ENCODE assay signal across 30 mouse cellular contexts in genomic region chr2:74604011-74604410, GRCm38 (mm10). TPM values are rescaled to one million over a fixed set of nuclear protein-coding genes. Genes with fewer than 3 reads are reported as not detected.
A peak's percentile ranks its signal among the peaks of the same experiment; 100 is the strongest.
DNase-seq lines count a peak whose midpoint lies in the region; ATAC-seq lines count a peak whose summit lies in the region.
"Had no signal": no experiment of that assay in that cellular context is flagged by ENCODE, and none has a peak within 500 bp of the region (broad histone marks: within the 10 kb centered on the region; RNA-seq: fewer than 3 reads in every experiment).

No protein-coding gene starts in this region.

- H3K4me1 ChIP-seq in hindbrain, embryonic 11.5 days (replicated peaks; ENCODE audit: control insufficient read depth, insufficient read depth, low read length): no peaks in the 10 kb centered on the region
- H3K4me1 ChIP-seq in hindbrain, embryonic 12.5 days: no peaks in the 10 kb centered on the region
- 0 out of 2 replicates have a peak, but pooled peaks cover 4% of the 10 kb centered on the region for H3K4me1 ChIP-seq in embryonic facial prominence, embryonic 10.5 days
- H3K4me1 ChIP-seq: embryonic facial prominence, embryonic 12.5 days; forebrain, embryonic 13.5 days; forebrain, embryonic 15.5 days had no signal

- DNase-seq in embryo, embryonic 10 days (ENCODE audit: low spot score): peak; percentile 56
- no peak for DNase-seq in embryo, embryonic 9.5 days (ENCODE audit: extremely low spot score)
- peak; percentile 10 for DNase-seq in hindbrain, embryonic 11.5 days (ENCODE audit: low spot score)
- peak; percentile 27 for DNase-seq in embryonic facial prominence, embryonic 10.5 days (ENCODE audit: low spot score)
- DNase-seq in mesoderm, embryonic 11.5 days (ENCODE audit: low read depth, low spot score): peak; percentile 32
- no peak for DNase-seq in gastrocnemius, adult 8-10 months (ENCODE audit: low spot score in 2 of 2)
- no peak for DNase-seq in left cerebral cortex, adult 8-10 months (ENCODE audit: low spot score in 2 of 2)
- DNase-seq: adrenal gland, adult 8-10 months; adrenal gland, postnatal 14 days; adrenal gland, postnatal 36 days; B cell, adult 2 months; cerebellum, adult 11-12 months; cerebellum, adult 2 months; cerebellum, adult 9-10 months; cerebellum, postnatal 10 days; cerebellum, postnatal 25 days; forebrain, postnatal 0 days had no signal

- H3K4me3 ChIP-seq in hindbrain, embryonic 11.5 days (ENCODE audit: low read depth, low read length): no peak overlapping the region
- no peak overlapping the region for H3K4me3 ChIP-seq in hindbrain, embryonic 12.5 days
- H3K4me3 ChIP-seq in embryonic facial prominence, embryonic 10.5 days: no peak overlapping the region
- H3K4me3 ChIP-seq: embryonic facial prominence, embryonic 12.5 days; forebrain, embryonic 13.5 days; forebrain, embryonic 15.5 days had no signal

- H3K36me3 ChIP-seq in hindbrain, embryonic 11.5 days (ENCODE audit: control insufficient read depth, insufficient read depth, low read length): no peaks in the 10 kb centered on the region
- H3K36me3 ChIP-seq in hindbrain, embryonic 12.5 days: no peaks in the 10 kb centered on the region
- no peaks in the 10 kb centered on the region for H3K36me3 ChIP-seq in embryonic facial prominence, embryonic 10.5 days (replicated peaks)
- H3K36me3 ChIP-seq: embryonic facial prominence, embryonic 12.5 days; forebrain, embryonic 15.5 days; G1E had no signal

- 26% methylated on average over 3 of the region's 3 CpGs for WGBS in hindbrain, embryonic 11.5 days
- WGBS in hindbrain, embryonic 12.5 days: 21% methylated on average over 3 of the region's 3 CpGs
- WGBS in embryonic facial prominence, embryonic 10.5 days: 38% methylated on average over 3 of the region's 3 CpGs

- H3K27me3 ChIP-seq in hindbrain, embryonic 11.5 days (ENCODE audit: control insufficient read depth, insufficient read depth, low read length): 0 out of 2 replicates have a peak, but pooled peaks cover 2% of the 10 kb centered on the region
- H3K27me3 ChIP-seq in hindbrain, embryonic 12.5 days: no peaks in the 10 kb centered on the region
- H3K27me3 ChIP-seq in embryonic facial prominence, embryonic 10.5 days (replicated peaks; ENCODE audit: low read depth, poor library complexity, severe bottlenecking): 0 out of 2 replicates have a peak, but pooled peaks cover 5% of the 10 kb centered on the region
- H3K27me3 ChIP-seq: CH12.LX; embryonic facial prominence, embryonic 12.5 days; forebrain, embryonic 13.5 days; forebrain, embryonic 15.5 days had no signal

- no peak overlapping the region for H3K4me2 ChIP-seq in hindbrain, embryonic 11.5 days (replicated peaks; ENCODE audit: low read depth, low read length)
- no peak overlapping the region for H3K4me2 ChIP-seq in hindbrain, embryonic 12.5 days (replicated peaks)
- H3K4me2 ChIP-seq: embryonic facial prominence, embryonic 12.5 days; forebrain, embryonic 13.5 days; forebrain, embryonic 15.5 days had no signal

- no peak for ATAC-seq in hindbrain, embryonic 11.5 days (ENCODE audit: low FRiP score)
- no peak for ATAC-seq in hindbrain, embryonic 12.5 days (ENCODE audit: low FRiP score)
- ATAC-seq: activated CD4-positive, CD25-positive, alpha-beta regulatory T cell, adult 4 months; CD4-positive, CD25-positive, alpha-beta regulatory T cell, adult 4 months; forebrain, embryonic 13.5 days; forebrain, embryonic 15.5 days; forebrain, postnatal 0 days; Patski had no signal

- H3K9ac ChIP-seq in hindbrain, embryonic 11.5 days (ENCODE audit: low read depth, low read length): no peak overlapping the region
- no peak overlapping the region for H3K9ac ChIP-seq in hindbrain, embryonic 12.5 days
- H3K9ac ChIP-seq: embryonic facial prominence, embryonic 12.5 days; forebrain, embryonic 13.5 days; forebrain, embryonic 15.5 days; forebrain, postnatal 0 days had no signal

- no peaks in the 10 kb centered on the region for H3K9me3 ChIP-seq in hindbrain, embryonic 11.5 days (ENCODE audit: control insufficient read depth, low read length)
- no peaks in the 10 kb centered on the region for H3K9me3 ChIP-seq in hindbrain, embryonic 12.5 days (replicated peaks)
- H3K9me3 ChIP-seq in embryonic facial prominence, embryonic 10.5 days: no peaks in the 10 kb centered on the region
- H3K9me3 ChIP-seq: embryonic facial prominence, embryonic 12.5 days; forebrain, embryonic 13.5 days; forebrain, embryonic 15.5 days; G1E had no signal

- H3K27ac ChIP-seq in hindbrain, embryonic 11.5 days (ENCODE audit: low read depth, low read length): no peak overlapping the region
- H3K27ac ChIP-seq in hindbrain, embryonic 12.5 days: no peak overlapping the region
- H3K27ac ChIP-seq in embryonic facial prominence, embryonic 10.5 days (replicated peaks): no peak overlapping the region
- H3K27ac ChIP-seq: embryonic facial prominence, embryonic 12.5 days; forebrain, embryonic 13.5 days; forebrain, embryonic 15.5 days had no signal

RNA-seq across cellular contexts. Expression of gene Lnpk, which starts 24.8 kb away (rescaled TPM):
- polyA plus RNA-seq in hindbrain, embryonic 11.5 days (2014; fragmentation: Nextera tagmentation; extraction: Ambion mirVana): 55.9 and 62.8 TPM in 2 replicates
- 57.8 and 61.1 TPM in 2 replicates for polyA plus RNA-seq in hindbrain, embryonic 12.5 days (2016; fragmentation: Nextera tagmentation; extraction: Ambion mirVana)
- 35.2 and 35.3 TPM in 2 replicates for polyA plus RNA-seq in embryonic facial prominence, embryonic 10.5 days (2016; fragmentation: Nextera tagmentation; extraction: Ambion mirVana)
- total RNA-seq in gastrocnemius, adult 8-10 months (2022): 10 to 100 TPM; 53.3 to 59.6 (median 56.5) TPM
- total RNA-seq in left cerebral cortex, adult 8-10 months (2022): 10 to 100 TPM; 61.4 to 65.7 (median 63.9) TPM

RNA-seq across cellular contexts. Expression of gene Evx2, which starts 55.3 kb away (rescaled TPM):
- polyA plus RNA-seq in hindbrain, embryonic 11.5 days (2014; fragmentation: Nextera tagmentation; extraction: Ambion mirVana): 1.6 and 2.4 TPM in 2 replicates
- polyA plus RNA-seq in hindbrain, embryonic 12.5 days (2016; fragmentation: Nextera tagmentation; extraction: Ambion mirVana): 2.7 and 3.2 TPM in 2 replicates
- polyA plus RNA-seq in embryonic facial prominence, embryonic 10.5 days (2016; fragmentation: Nextera tagmentation; extraction: Ambion mirVana): 0.05 and 0.08 TPM in 2 replicates
- total RNA-seq in gastrocnemius, adult 8-10 months (2022): not detected
- total RNA-seq in left cerebral cortex, adult 8-10 months (2022): not detected
- total RNA-seq: adrenal gland, adult 18-20 months; adrenal gland, adult 8-10 months; adrenal gland, postnatal 14 days; adrenal gland, postnatal 36 days; CH12.LX; forebrain, postnatal 0 days had no signal
- polyA plus RNA-seq: activated CD4-positive, CD25-positive, alpha-beta regulatory T cell, adult 4 months; CD4-positive, CD25-positive, alpha-beta regulatory T cell, adult 4 months; cortical plate, adult 2 months; embryonic facial prominence, embryonic 14.5 days; forebrain, embryonic 11.5 days; forebrain, embryonic 13.5 days; forebrain, embryonic 15.5 days; forebrain, postnatal 0 days; G1E; Patski had no signal

Comparison
In these comparisons a context has a peak if more than half of its experiments do, and no peak if none do; other contexts are left out.
1. DNase-seq: peak in embryo, embryonic 10 days (single experiment), hindbrain, embryonic 11.5 days (single experiment), embryonic facial prominence, embryonic 10.5 days (single experiment) and mesoderm, embryonic 11.5 days (single experiment); none in embryo, embryonic 9.5 days (single experiment), gastrocnemius, adult 8-10 months (0 of 2) and left cerebral cortex, adult 8-10 months (0 of 2).